Mouse (Mus musculus): ENCODE measurements around the gene Gosr1. TPM values are rescaled to one million over a fixed set of nuclear protein-coding genes. Genes with fewer than 3 reads are reported as not detected.
"Not testable (repeated sequence)": the region's sequence is repeated elsewhere in the genome, so short reads cannot be mapped to it uniquely, and the experiment has no call there.

Gene Gosr1
- total RNA-seq (2021): 10 to 100 TPM; 64.1 to 99.6 TPM
- polyA plus RNA-seq (2012; rRNA removed): 14.4 and 18.4 TPM in 2 replicates
- long read RNA-seq, full-length matches to known transcripts: 30 of 41 reads
- long read RNA-seq, partial matches to known transcripts: 7 of 41 reads
- long read RNA-seq, other reads (novel, unspliced or antisense): 4 of 41 reads

DNA sequence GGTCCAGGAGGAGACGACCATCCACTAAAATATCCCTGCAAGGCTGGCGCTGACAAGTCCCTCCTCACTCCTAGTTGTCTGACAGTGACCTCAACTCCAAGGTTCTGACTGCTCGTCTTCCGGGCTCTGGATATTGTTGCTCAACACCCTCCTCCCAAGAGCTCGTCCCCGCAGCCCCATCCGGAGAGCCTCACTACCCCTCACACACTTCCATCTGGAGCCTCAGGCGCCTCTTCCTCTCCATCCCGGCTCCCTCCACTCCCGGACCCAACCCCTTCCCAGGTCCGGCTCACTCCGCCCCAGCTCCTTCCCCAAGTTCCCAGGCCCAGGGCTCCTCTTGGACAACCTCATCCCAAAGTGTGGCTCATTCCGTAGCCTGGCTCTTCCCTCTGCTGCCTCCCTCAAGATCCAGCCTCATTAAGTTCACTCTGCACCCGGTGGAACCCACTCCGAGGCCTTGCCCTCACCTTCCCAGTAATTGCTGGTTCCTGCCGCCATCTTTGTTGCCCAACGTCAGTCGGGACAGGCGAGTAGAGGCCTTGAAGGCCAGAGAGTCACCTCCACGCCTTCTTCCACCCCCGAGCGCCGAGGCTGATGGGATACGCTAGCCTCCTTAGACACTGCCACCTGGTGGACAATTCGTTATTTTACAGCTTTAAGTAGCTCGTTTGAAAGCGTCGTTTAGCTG lies at the start of gene Gosr1:
Gene Gosr1, minus strand, starts transcription at position 527 of the 688 bp plus-strand sequence.
- DNase-seq: peak; percentile 93

DNA sequence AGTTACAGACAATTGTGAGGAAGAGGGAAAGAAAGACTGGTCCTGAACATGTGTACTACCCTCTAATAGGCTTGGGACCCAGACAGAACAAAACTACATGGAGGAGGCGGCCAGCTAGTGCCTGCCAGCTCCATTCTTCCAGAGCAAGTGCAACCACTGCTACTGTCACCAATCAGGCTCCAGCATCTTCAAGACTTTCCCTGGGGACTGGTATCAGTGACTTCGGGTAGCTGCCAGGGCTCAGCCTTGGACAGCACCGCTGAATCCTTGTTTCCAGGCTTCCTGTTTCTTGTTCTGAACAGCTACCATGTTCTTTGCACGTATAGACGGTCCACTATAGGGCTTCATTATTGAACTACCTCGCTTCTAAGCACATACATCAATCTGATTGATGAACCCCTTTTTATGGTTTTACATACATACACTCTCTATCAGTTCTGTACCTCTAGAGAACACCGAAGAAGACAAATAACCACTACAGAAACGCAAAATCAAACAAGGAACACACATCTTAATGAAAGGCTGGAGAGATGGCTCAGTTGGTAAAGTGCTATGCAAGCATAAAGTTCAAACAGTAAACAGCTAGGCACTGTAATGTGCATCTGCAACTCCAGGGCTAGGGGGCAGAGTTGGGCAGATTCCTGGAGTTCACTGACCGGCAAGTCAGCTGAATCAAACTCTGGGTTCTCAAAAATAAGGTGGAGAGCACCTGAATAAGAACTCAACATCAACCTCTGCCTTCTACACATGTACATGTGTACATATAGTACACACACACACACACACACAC lies 47.5 kb upstream of the Gosr1 start:
- no peak for DNase-seq

DNA sequence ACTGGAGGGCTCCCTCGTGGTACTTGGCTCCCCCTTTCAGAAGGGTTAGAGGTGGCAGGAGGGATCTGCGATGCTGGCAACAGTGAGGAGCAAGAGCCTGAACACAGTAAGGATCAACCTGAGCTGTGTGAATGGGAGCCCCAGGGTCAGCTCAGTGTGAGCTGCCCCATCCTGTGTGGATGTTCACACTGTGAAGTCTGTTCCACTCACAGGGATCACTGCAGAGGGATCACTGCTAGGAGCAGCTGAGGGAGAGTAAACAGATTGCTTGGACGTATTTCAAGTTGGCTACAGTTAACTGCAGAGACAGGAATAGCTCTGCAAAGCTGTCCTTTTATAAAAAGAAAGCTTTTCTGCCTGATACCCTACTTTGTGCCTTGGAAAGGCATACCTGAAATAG lies 46.1 kb upstream of the Gosr1 start:
- no peak for DNase-seq

DNA sequence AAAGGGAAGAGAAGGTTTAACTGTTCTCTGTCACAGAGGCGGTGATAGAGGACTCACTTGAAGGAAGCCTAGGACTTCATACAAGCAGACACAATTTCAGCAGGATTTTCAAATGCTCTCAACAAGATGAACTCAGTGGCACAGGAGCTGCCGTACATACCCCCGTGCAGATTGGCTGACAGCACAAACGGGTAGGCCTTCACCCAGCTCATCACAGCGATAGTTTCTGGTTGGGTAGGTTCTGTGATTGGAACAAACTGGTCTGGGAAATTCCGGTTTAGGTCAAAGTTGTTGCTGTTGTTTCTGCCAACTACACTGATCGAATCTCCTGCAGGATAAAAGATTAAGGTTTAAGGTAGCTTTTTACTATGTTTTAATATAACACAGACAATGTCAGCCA lies 45.2 kb upstream of the Gosr1 start:
- DNase-seq: no peak

DNA sequence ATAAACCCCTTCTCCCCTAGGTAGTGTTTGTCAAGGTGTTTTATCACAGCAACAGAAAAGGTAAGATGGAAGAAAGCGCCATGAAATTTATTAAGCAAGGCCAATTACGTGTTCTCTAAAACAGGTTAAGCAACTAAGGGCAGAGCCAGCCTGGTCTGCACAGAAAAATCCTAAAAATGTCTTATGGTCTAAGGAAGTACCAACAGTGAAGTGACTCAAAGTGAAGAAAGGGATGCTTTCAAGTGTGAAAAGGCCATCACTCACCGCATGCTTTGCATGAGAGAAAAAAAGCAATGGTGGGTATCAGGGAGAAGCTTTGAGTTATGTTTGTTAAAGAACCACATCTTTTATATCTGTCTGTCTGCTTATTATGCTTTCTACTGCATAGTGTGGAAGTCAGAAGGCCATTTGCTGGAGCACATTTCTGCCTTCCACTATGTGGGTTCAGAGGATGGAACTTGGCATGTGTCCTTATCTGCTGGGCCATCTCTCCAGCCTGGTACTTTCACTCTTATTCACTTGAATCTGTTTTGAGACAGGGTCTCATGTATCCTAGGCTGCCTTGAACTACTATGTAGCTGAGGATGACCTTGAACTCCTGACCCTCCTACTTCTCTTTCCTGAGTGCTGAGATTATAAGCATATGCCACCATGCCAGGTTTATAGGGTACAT lies 43.8 kb upstream of the Gosr1 start:
- no peak for DNase-seq

DNA sequence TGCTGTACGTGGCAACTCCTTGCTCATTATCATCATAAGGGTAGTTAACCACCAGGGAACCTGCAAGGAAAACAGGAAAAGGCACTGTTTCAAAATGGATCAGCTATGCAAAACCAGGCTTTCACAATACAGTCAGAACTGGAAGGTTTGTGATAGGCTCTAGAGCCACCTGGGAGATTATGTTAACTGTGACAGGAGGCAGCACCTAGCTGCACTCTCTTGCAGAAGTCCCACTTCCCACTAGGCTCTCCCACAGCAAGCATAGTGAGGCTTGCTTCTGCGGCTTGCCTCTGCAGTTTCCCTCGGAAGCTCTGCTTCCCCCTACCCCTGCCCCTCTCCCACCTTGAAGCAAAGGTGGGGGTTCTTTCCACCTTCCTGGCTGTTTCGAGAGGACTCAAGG lies 42.6 kb upstream of the Gosr1 start:
- no peak for DNase-seq

DNA sequence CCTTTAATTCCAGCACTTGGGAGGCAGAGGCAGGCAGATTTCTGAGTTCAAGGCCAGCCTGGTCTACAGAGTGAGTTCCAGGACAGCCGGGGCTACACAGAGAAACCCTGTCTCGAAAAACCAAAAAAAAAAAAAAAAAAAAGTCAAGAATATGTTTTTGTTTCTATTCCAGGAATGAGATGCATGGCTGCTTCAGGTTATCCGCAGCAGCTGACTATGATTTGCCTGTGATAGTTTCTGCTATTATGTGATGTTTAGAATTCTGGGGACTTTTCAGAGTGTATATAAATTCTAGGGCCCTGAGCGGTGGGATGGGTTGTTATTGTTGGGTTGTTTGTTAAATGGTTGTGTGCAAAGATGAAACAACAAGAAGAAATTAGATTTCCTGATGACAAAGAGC lies 41.7 kb upstream of the Gosr1 start:
- DNase-seq: not testable (repeated sequence)

DNA sequence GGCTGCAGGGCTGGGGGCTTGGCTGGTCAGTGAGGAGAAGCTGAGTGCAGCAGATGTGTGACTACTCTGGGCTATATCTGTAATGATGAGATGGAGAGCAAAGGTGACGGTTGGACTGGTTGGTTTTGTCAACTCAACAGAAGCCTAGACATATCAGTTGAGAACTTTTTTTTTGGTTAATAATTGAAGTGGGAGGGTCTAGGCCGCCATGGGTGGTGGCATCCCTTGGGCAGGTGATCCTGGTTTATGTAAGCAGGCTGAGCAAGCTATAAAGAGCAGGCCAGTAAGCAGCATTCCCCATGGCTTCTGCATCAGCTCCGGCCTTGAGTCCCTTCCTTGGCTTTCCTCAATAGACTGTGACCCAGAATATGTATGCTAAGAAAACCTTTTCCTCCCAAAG lies 39.9 kb upstream of the Gosr1 start:
- no peak for DNase-seq

DNA sequence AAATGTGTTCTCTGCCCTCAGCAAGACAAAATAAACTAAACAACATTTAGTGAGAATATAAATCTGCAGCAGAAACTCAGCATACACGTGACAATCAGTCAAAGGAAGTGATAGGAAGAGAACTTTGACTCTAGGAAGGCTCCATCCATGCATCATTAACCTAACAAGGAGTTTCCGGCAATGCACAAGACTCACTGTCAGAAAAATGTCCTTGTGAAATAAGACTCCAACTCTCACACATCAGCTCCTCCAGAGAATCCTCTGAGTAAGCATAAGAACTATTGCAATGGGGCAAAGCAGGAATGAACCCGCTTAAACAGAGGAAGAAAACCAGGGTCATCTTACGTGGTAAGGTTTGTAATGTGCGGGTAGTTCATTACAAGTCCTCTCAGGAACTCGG lies 33.9 kb upstream of the Gosr1 start:
- no peak for DNase-seq

DNA sequence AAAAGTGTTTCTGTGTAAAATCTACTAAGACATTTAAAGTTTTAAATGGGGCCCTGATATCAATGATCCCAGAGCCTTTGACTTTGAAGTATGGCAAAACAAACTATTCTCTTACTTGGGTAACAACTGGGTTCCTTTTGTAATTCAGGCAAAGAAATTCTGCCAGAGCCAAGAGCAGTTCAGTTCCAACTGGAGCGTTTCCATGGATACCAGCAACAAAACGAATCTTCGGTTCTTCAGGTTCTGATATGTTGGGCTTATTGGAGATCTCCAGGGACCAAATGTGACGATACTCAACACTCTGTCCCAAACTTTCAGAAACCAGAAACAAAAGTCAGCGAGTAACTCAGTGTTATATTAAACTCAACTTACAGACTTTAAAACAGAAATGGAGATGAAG lies 31.9 kb upstream of the Gosr1 start:
- DNase-seq: no peak

DNA sequence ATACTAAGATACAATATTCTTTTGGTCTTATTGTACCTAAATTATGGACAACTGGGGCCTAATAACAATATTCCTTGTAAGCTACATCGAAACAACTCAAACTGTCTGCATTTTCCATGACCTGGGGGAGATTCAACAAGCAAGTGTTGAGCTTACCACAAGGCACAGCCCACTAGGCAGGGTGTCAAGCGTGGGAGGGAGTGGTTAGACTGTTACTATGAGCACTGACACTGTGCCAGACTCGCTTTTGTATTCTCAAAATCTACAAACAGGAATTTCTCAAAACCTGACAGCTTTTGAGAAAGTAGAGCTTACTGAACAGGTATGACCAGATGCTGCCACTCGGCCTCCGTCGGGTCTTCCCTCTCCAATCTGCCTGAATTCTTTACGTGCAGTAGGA lies 28.0 kb upstream of the Gosr1 start:
- no peak for DNase-seq

DNA sequence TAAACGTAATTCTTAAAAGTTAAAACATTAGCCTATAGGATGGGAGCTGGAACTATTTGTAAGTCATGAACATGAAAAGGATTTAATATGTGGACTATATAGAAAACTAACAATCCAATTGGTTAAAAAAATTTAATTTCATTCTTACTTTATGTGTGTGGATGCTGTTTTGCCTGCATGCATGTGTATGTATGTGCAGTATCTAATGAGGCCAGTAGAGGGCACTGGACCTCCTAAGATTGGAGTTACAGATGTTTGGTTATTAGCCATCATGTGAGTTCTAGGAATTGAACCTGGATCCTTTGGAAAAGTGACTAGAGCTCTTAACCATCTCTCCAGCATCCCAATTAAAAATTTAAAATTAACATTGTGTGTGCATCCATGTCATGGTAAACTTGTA lies 25.9 kb upstream of the Gosr1 start:
- DNase-seq: peak; percentile 49

DNA sequence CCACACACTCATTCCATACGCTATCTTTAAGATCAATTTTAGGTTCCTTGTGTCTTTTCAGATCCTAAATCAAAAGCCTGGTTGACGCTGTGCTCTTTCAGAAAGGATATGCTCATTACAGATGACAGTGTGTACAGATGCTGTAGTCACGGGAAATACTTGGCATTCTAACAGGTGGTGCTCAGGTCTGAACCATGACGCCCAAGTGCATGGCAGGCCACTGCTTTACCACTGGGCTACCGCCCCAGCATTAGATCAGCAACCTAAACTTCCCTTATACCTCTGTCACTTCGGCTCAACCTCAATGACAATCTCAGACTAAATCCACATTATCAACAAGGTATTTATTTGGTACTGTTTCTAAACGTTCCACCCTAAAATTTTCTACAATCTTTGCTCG lies 12.2 kb upstream of the Gosr1 start:
- no peak for DNase-seq

DNA sequence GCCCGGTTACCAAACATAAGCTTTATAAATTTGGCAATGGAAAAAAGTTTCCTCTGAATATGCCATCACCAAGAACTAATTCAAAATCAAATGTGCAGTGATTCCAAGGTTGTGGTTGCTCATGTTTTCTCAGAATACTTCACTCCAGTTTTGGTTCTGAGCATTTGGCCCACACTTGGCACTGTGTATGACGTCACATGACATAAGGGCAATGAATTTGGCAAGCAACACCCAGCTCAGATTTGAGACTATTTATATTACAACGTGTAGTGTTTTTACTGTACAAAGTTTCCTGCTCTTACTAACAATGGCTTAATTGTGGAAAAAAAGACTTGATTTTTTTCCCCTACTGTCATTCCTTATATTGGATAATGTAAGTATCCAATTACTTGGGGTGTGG lies 10.4 kb upstream of the Gosr1 start:
- no peak for DNase-seq

DNA sequence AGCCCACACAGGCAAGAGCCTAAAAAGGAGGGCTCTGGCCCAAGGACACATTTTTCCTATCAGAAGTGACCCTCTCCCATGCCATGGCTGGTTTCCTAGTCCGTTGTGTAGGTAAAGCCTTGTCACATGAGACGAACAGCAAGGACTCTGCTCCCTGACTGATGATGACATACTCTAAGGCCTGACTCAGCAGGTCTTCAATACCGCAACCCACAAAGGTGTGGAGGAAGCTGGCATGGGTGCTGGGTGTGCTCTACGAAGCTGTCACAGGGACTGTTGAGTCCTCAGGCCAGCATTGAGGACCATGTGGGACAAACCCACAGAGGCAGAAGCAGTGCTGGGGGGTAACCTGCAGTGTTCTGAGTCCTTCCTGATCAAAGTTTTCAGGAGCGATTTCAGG lies 7.2 kb upstream of the Gosr1 start:
- DNase-seq: no peak

DNA sequence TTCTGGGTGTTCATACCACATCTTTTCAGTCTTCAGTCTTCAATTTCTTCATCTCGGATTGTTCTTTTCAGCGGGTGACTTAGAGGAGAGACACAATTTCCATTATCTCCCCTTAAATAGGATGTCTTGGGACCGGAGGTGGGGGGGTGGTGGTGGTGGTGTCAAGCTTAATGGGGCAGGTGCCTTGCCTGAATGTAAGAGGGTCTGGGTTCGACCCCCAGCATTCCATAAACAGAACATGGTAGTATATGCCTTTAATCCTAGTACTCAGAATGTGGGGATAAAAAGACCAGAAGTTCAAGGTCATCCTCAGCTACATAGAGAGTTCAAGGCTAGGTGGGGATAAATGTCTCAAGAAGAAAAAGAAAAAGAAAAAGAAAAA lies 353 bp upstream of the Gosr1 start:
- no peak for DNase-seq

DNA sequence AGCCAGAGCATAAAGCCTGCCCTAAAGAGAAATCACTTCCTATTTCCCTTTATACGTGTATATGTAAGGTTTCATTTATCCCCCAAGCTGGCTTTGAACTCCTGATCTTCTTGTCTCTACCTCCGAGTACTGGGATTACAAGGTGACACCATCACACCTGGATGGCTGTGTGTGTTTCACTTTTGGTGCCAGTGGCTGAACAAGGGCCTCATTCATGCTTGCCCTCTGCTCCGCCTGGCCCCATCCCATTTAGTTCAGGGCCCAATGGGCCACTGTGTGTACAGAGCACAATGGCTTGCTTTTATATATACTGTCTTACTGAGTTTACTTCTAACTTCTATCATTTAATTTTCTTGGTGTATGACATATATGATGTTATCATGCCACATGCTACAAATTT lies 11.1 kb downstream of the Gosr1 start:
- no peak for DNase-seq

DNA sequence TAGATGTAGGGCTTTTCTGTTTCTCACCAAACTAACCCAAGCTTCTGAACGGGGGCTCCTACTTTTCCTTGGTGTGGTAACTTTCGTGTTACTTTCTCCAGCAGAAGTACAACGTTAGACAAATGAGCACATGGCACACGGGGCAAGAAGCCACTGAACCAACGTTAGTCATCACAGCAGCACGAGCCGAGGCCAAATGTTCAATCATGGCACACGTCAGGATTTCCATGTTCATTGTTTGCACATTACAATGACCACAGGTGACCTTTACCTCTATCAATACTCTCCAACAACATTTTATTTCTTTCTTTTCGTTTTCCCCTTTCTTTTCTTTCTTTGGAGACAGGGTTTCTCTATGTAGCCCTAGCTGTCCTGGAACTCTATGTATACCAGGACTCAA lies 14.6 kb downstream of the Gosr1 start:
- no peak for DNase-seq

DNA sequence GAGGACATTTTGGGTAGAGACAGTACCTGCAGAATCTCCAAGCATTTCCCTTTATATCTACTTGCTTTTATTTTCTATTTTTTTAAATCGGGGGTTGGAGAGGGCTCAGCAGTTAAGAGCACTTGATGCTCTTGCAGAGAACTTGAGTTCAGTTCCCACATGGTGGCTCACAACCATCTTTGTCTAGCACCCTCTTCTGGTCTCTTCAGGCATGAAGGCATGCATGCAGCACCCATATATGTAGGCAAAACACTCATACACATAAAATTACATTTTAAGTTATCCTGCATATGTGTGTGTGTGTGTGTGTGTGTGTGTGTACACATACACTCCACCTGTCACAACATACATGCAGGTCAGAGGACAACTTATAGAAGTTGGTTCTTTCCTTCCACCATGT lies 17.5 kb downstream of the Gosr1 start:
- no peak for DNase-seq

DNA sequence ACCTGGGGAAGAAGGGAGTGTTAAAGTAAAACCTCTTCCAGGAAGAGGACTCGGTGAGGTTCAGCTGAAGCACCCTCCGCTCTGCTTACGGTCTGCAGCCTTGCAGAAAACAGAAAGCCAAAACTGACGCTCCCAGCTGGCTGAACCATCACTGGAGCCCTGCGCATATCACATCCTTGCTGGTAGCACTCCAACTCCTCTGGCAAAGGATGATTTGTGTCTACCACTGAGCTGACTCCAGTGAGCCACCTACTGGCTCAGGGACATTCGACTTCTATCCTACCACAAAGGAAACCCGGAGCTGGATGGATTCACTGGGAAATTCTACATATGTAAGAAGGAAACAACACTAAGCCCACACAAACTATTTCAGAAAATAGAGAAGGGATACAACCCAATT lies 18.8 kb downstream of the Gosr1 start:
- peak; percentile 52 for DNase-seq

DNA sequence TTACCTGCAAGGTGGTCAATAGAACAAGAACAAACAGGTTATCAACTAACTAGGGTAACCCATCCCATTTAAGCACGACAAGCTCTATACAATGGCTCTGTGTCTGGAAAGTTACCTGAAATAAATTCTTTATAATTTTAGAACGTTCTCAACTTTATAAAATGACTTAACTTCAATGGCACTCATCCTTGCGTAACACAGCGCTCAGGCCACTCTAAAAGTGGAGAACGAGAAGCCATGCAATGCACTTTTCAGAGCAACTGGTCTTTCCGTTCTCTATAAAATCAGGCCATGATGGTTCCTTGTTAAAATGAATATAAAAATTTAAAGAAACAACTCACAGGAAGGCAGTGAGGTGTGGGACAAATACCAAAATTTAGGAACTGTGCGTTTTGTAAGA lies 20.9 kb downstream of the Gosr1 start:
- no peak for DNase-seq

DNA sequence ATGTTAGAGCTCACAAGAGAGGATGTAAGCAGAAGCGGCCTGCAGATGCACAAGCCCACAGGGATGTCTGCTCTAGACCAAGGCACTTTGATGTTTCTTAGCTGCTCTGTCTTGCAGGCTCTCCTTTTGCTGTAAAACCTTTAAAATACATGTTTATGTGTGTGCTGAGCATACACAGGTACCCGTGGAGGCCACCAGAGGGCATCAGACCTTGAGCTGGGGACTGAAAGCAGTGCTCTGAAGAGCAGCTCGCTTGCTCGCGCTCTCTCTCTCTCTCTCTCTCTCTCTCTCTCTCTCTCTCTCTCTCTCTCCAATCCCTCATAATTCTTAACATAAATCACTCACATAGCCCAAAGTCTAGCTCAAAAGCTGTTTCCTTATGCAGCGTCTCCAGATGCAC lies 24.3 kb downstream of the Gosr1 start:
- DNase-seq: no peak

DNA sequence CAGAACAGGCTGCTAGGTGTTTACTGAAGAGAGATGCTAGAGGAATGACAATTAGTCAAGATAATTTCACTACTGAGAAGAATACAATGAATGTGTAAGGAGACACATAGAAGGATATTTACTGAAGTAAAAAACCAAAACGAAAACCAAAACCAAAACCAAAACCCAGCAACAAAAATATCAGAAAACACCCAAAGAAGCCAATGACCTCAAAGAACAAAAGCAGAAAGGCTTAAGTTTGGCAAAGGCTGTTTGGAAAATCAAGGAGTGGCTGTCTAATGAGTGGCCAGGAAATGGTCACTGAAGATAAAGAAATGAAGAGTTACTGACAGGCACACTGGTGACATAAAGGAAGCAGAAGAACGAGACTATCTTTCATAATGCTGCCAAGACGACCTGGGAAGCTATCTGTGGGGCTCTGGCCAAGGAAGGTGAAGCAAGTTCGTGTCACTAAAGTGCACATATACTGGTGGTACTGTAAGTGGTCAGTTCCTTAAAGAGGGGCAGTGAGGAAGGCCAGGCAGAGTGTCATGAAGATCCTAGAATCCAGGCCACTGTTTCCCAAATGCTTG lies 27.5 kb downstream of the Gosr1 start:
- DNase-seq: no peak
